Mouse (Mus musculus) ES-Bruce4 (cell line): ENCODE data around the gene 5330417C22Rik.

ENCODE experiments used
- CTCF ChIP-seq: IDR thresholded peaks from one replicate; pipeline ENCODE4 v1.8.1; 2011; ENCODE audit warnings: low read depth, low read length
- EP300 ChIP-seq: IDR thresholded peaks from 2 replicates; pipeline ENCODE4 v1.6.1; 2011; ENCODE audit warnings: low read depth, low read length; ENCODE audit not compliant: insufficient read depth
- POLR2A ChIP-seq: IDR thresholded peaks from one replicate; pipeline ENCODE4 v1.8.1; 2011; ENCODE audit warnings: low read length; ENCODE audit not compliant: insufficient read depth

- TF ChIP-seq CTCF (no peak), EP300 (no peak), POLR2A (no peak)
Observed at GRCm38 (mm10) chr3:108557888-108558287, 21.6 kb upstream of the 5330417C22Rik start.
